Mouse (Mus musculus): ENCODE measurements at regions not wholly inside any gene's neighbourhood (a gene's known extent, or its start where the extent isn't known, plus 50 kb on each side); places are given as distances from the start of the nearest gene placed in this dataset.

GRCm38 (mm10) chr1:89251753-89252152 lies 181.5 kb downstream of the Sh3bp4 start:
- H3K4me3 ChIP-seq (ENCODE audit: insufficient read depth in 1 of 2, low read depth in 2 of 2, low read length in 2 of 2) = no peak overlapping the region
- H3K27me3 ChIP-seq (ENCODE audit: control insufficient read depth, insufficient read depth, low read length) = no peaks in the 10 kb centered on the region
- 29% methylated on average over 2 of the region's 2 CpGs for WGBS (ENCODE audit: insufficient replicate concordance)
- ATAC-seq (ENCODE audit: insufficient read depth) (no peak), DNase-seq (ENCODE audit: low read depth in 3 of 3, low spot score in 3 of 3) (no peak)
- no peak overlapping the region for H3K9ac ChIP-seq (replicated peaks)
- H3K9me3 ChIP-seq (ENCODE audit: control insufficient read depth, low read length) = no peaks in the 10 kb centered on the region
- no peak overlapping the region for H3K4me2 ChIP-seq (ENCODE audit: low read depth)
- no peak overlapping the region for H3K27ac ChIP-seq
- H3K36me3 ChIP-seq (replicated peaks; ENCODE audit: control insufficient read depth, insufficient read depth, low read depth) = no peaks in the 10 kb centered on the region
- TF ChIP-seq EP300 (IDR thresholded peaks at IDR 0.05; ENCODE audit: low read depth) = no peak
- TF ChIP-seq CTCF (IDR thresholded peaks at IDR 0.05; ENCODE audit: low read depth) = no peak
- no peaks in the 10 kb centered on the region for H3K4me1 ChIP-seq (replicated peaks; ENCODE audit: control insufficient read depth in 2 of 2, insufficient read depth in 2 of 2, low read length in 1 of 2)

GRCm38 (mm10) chr1:89252528-89252927 lies 182.3 kb downstream of the Sh3bp4 start:
- Histone ChIP-seq H3K4me1 (replicated peaks; ENCODE audit: control insufficient read depth in 2 of 2, insufficient read depth in 2 of 2, low read length in 1 of 2) (no peaks in the 10 kb centered on the region), H3K27ac (no peak overlapping the region), H3K4me2 (ENCODE audit: low read depth) (no peak overlapping the region), H3K4me3 (ENCODE audit: insufficient read depth in 1 of 2, low read depth in 2 of 2, low read length in 2 of 2) (no peak overlapping the region), H3K9ac (replicated peaks) (no peak overlapping the region), H3K36me3 (replicated peaks; ENCODE audit: control insufficient read depth, insufficient read depth, low read depth) (no peaks in the 10 kb centered on the region), H3K27me3 (ENCODE audit: control insufficient read depth, insufficient read depth, low read length) (no peaks in the 10 kb centered on the region), H3K9me3 (ENCODE audit: control insufficient read depth, low read length) (no peaks in the 10 kb centered on the region)
- DNase-seq (ENCODE audit: low read depth in 3 of 3, low spot score in 3 of 3) = no peak
- TF ChIP-seq EP300 (IDR thresholded peaks at IDR 0.05; ENCODE audit: low read depth) (no peak), CTCF (IDR thresholded peaks at IDR 0.05; ENCODE audit: low read depth) (no peak)
- WGBS (ENCODE audit: insufficient replicate concordance) = 45% methylated on average over 7 of the region's 7 CpGs
- no peak for ATAC-seq (ENCODE audit: insufficient read depth)

- no peaks in the 10 kb centered on the region for H3K9me3 ChIP-seq (ENCODE audit: control insufficient read depth, low read length)
- H3K27ac ChIP-seq = no peak overlapping the region
- TF ChIP-seq CTCF (IDR thresholded peaks at IDR 0.05; ENCODE audit: low read depth) = no peak
- no peak for TF ChIP-seq EP300 (IDR thresholded peaks at IDR 0.05; ENCODE audit: low read depth)
- no peaks in the 10 kb centered on the region for H3K4me1 ChIP-seq (replicated peaks; ENCODE audit: control insufficient read depth in 2 of 2, insufficient read depth in 2 of 2, low read length in 1 of 2)
- 48% methylated on average over 5 of the region's 5 CpGs for WGBS (ENCODE audit: insufficient replicate concordance)
- H3K4me2 ChIP-seq (ENCODE audit: low read depth) = no peak overlapping the region
- no peak for ATAC-seq (ENCODE audit: insufficient read depth)
- DNase-seq (ENCODE audit: low read depth in 3 of 3, low spot score in 3 of 3) = no peak
- no peaks in the 10 kb centered on the region for H3K27me3 ChIP-seq (ENCODE audit: control insufficient read depth, insufficient read depth, low read length)
- H3K4me3 ChIP-seq (ENCODE audit: insufficient read depth in 1 of 2, low read depth in 2 of 2, low read length in 2 of 2) = no peak overlapping the region
- no peaks in the 10 kb centered on the region for H3K36me3 ChIP-seq (replicated peaks; ENCODE audit: control insufficient read depth, insufficient read depth, low read depth)
- H3K9ac ChIP-seq (replicated peaks) = no peak overlapping the region
Observed at GRCm38 (mm10) chr1:89257945-89258344, 187.7 kb downstream of the Sh3bp4 start.

- Histone ChIP-seq H3K4me2 (ENCODE audit: low read depth) (no peak overlapping the region), H3K36me3 (replicated peaks; ENCODE audit: control insufficient read depth, insufficient read depth, low read depth) (no peaks in the 10 kb centered on the region), H3K27me3 (ENCODE audit: control insufficient read depth, insufficient read depth, low read length) (no peaks in the 10 kb centered on the region), H3K4me3 (ENCODE audit: insufficient read depth in 1 of 2, low read depth in 2 of 2, low read length in 2 of 2) (no peak overlapping the region), H3K9me3 (ENCODE audit: control insufficient read depth, low read length) (no peaks in the 10 kb centered on the region), H3K4me1 (replicated peaks; ENCODE audit: control insufficient read depth in 2 of 2, insufficient read depth in 2 of 2, low read length in 1 of 2) (no peaks in the 10 kb centered on the region), H3K9ac (replicated peaks) (no peak overlapping the region), H3K27ac (no peak overlapping the region)
- ATAC-seq (ENCODE audit: insufficient read depth) (no peak), DNase-seq (ENCODE audit: low read depth in 3 of 3, low spot score in 3 of 3) (no peak)
- TF ChIP-seq CTCF (IDR thresholded peaks at IDR 0.05; ENCODE audit: low read depth) (no peak), EP300 (IDR thresholded peaks at IDR 0.05; ENCODE audit: low read depth) (no peak)
- WGBS (ENCODE audit: insufficient replicate concordance) = 41% methylated on average over 4 of the region's 4 CpGs
Observed at GRCm38 (mm10) chr1:89265771-89266170, 188.8 kb upstream of the Agap1 start.

- WGBS (ENCODE audit: insufficient replicate concordance) = 59% methylated on average over 2 of the region's 2 CpGs
- H3K36me3 ChIP-seq (replicated peaks; ENCODE audit: control insufficient read depth, insufficient read depth, low read depth) = no peaks in the 10 kb centered on the region
- TF ChIP-seq EP300 (IDR thresholded peaks at IDR 0.05; ENCODE audit: low read depth) (no peak), CTCF (IDR thresholded peaks at IDR 0.05; ENCODE audit: low read depth) (no peak)
Observed at GRCm38 (mm10) chr1:89268806-89269205, 185.8 kb upstream of the Agap1 start.

More at GRCm38 (mm10) chr1:89268806-89269205, 185.8 kb upstream of the Agap1 start:
- Histone ChIP-seq H3K4me3 (ENCODE audit: insufficient read depth in 1 of 2, low read depth in 2 of 2, low read length in 2 of 2) (no peak overlapping the region), H3K4me1 (replicated peaks; ENCODE audit: control insufficient read depth in 2 of 2, insufficient read depth in 2 of 2, low read length in 1 of 2) (no peaks in the 10 kb centered on the region), H3K4me2 (ENCODE audit: low read depth) (no peak overlapping the region), H3K9me3 (ENCODE audit: control insufficient read depth, low read length) (no peaks in the 10 kb centered on the region), H3K27me3 (ENCODE audit: control insufficient read depth, insufficient read depth, low read length) (no peaks in the 10 kb centered on the region), H3K9ac (replicated peaks) (no peak overlapping the region), H3K27ac (no peak overlapping the region)
- no peak for ATAC-seq (ENCODE audit: insufficient read depth)
- no peak for DNase-seq (ENCODE audit: low read depth in 3 of 3, low spot score in 3 of 3)

Measured in liver, embryonic 14.5 days (tissue).